In genomic region chr11:81474121-81474520, GRCm38 (mm10) we compare ENCODE assay signal across 21 mouse cellular contexts.
"Had no signal": no experiment of that assay in that cellular context is flagged by ENCODE, and none has a peak within 500 bp of the region (broad histone marks: within the 10 kb centered on the region; RNA-seq: fewer than 3 reads in every experiment).

No protein-coding gene starts in this region.

- H3K36me3 ChIP-seq: limb, embryonic 10.5 days; limb, embryonic 13.5 days; liver, embryonic 12.5 days; liver, embryonic 15.5 days; lung, embryonic 15.5 days; midbrain, embryonic 10.5 days; midbrain, embryonic 13.5 days; neural tube, embryonic 13.5 days had no signal

- H3K9me3 ChIP-seq: limb, embryonic 10.5 days; limb, embryonic 13.5 days; liver, embryonic 12.5 days; liver, embryonic 15.5 days; lung, embryonic 15.5 days; midbrain, embryonic 10.5 days; midbrain, embryonic 13.5 days; neural tube, embryonic 13.5 days had no signal

- H3K4me2 ChIP-seq: limb, embryonic 13.5 days; liver, embryonic 12.5 days; liver, embryonic 15.5 days; lung, embryonic 15.5 days; midbrain, embryonic 13.5 days; neural tube, embryonic 13.5 days had no signal

- H3K27ac ChIP-seq: kidney, postnatal 0 days; left cerebral cortex, adult 2 months; limb, embryonic 10.5 days; limb, embryonic 13.5 days; liver, embryonic 12.5 days; liver, embryonic 15.5 days; lung, embryonic 15.5 days; midbrain, embryonic 10.5 days; midbrain, embryonic 13.5 days; neural tube, embryonic 13.5 days had no signal

- H3K4me3 ChIP-seq: left cerebral cortex, adult 2 months; limb, embryonic 10.5 days; limb, embryonic 13.5 days; liver, embryonic 12.5 days; liver, embryonic 15.5 days; lung, embryonic 15.5 days; megakaryocyte, embryonic 14.5 days; midbrain, embryonic 10.5 days; midbrain, embryonic 13.5 days; myocyte; neural tube, embryonic 13.5 days had no signal

- H3K27me3 ChIP-seq: limb, embryonic 13.5 days; liver, embryonic 12.5 days; liver, embryonic 15.5 days; lung, embryonic 15.5 days; megakaryocyte, embryonic 14.5 days; midbrain, embryonic 13.5 days; neural tube, embryonic 13.5 days had no signal

- ATAC-seq: intestine, postnatal 0 days; liver, embryonic 12.5 days; midbrain, embryonic 13.5 days; midbrain, embryonic 16.5 days had no signal

- DNase-seq: layer of hippocampus, postnatal 36 days; liver; lung, adult 18-20 months; lung, postnatal 10 days; lung, postnatal 36 days; thymus, adult 18-20 months; thymus, postnatal 36 days had no signal

- H3K4me1 ChIP-seq: limb, embryonic 10.5 days; limb, embryonic 13.5 days; liver, embryonic 12.5 days; liver, embryonic 15.5 days; lung, embryonic 15.5 days; megakaryocyte, embryonic 14.5 days; midbrain, embryonic 10.5 days; midbrain, embryonic 13.5 days; neural tube, embryonic 13.5 days had no signal

- H3K9ac ChIP-seq: limb, embryonic 13.5 days; liver, embryonic 12.5 days; liver, embryonic 15.5 days; lung, embryonic 15.5 days; midbrain, embryonic 13.5 days; neural tube, embryonic 13.5 days had no signal
